Mouse (Mus musculus) embryonic facial prominence, embryonic 13.5 days (tissue): ENCODE results near the gene Gm5108. TPM values are rescaled to one million over a fixed set of nuclear protein-coding genes. Genes with fewer than 3 reads are reported as not detected.

Experiments used
- ATAC-seq: fragments of 200-750 bp; cut with Nextera tagmentation; 2 replicates; pipeline ENCODE4 v1.8.0; 2017; ENCODE audit warnings: low read depth; ENCODE audit not compliant: insufficient number of reproducible peaks, insufficient read depth, low FRiP score, low TSS enrichment
- H3K27ac ChIP-seq: fragments of 300-500 bp; sonication (generic); 2 replicates; pipeline ENCODE4 v1.5.1; 2015; ENCODE audit warnings: moderate library complexity, mild to moderate bottlenecking, inconsistent platforms
- H3K27me3 ChIP-seq: fragments of 300-500 bp; sonication (generic); 2 replicates; pipeline ENCODE4 v1.6.1; 2015; ENCODE audit warnings: mild to moderate bottlenecking, inconsistent platforms
- H3K36me3 ChIP-seq: fragments of 300-500 bp; sonication (generic); 2 replicates; pipeline ENCODE4 v1.6.1; 2015; ENCODE audit warnings: mild to moderate bottlenecking, inconsistent platforms
- H3K4me1 ChIP-seq: fragments of 300-500 bp; sonication (generic); 2 replicates; pipeline ENCODE4 v1.6.1; 2015; ENCODE audit warnings: inconsistent platforms
- H3K4me2 ChIP-seq: fragments of 300-500 bp; sonication (generic); 2 replicates; pipeline ENCODE4 v1.6.1; 2015; ENCODE audit warnings: moderate library complexity, mild to moderate bottlenecking, inconsistent platforms
- H3K4me3 ChIP-seq: fragments of 300-500 bp; sonication (generic); 2 replicates; pipeline ENCODE4 v1.5.1; 2015; ENCODE audit warnings: mild to moderate bottlenecking, inconsistent platforms
- H3K9ac ChIP-seq: fragments of 300-500 bp; sonication (generic); 2 replicates; pipeline ENCODE4 v1.6.1; 2015; ENCODE audit warnings: mild to moderate bottlenecking, inconsistent platforms
- H3K9me3 ChIP-seq: fragments of 300-500 bp; sonication (generic); 2 replicates; pipeline ENCODE4 v1.6.1; 2016; ENCODE audit warnings: inconsistent platforms
- WGBS: fragments of 180-500 bp; shearing (Covaris S2); methylation state at CpG from one replicate; pipeline ENCODE4 v1.1.7; 2015; ENCODE audit warnings: mixed read lengths; 5-methylcytosine and 5-hydroxymethylcytosine counted together
- polyA plus RNA-seq: library from polyadenylated mRNA; unstranded; fragments of >200 nt; fragmentation: Nextera tagmentation; extraction: Ambion mirVana; gene quantifications from 2 replicates; pipeline ENCODE4 v1.2.1, GENCODE M21; 2015

Gm5108 gene
- not detected in 2 replicates for polyA plus RNA-seq

- ATAC-seq, result no peak
Measured at GRCm38 (mm10) chr5:67941369-67941768, at the start of gene Gm5108. Gm5108 (plus strand) TSS chr5:67941669.

DNA sequence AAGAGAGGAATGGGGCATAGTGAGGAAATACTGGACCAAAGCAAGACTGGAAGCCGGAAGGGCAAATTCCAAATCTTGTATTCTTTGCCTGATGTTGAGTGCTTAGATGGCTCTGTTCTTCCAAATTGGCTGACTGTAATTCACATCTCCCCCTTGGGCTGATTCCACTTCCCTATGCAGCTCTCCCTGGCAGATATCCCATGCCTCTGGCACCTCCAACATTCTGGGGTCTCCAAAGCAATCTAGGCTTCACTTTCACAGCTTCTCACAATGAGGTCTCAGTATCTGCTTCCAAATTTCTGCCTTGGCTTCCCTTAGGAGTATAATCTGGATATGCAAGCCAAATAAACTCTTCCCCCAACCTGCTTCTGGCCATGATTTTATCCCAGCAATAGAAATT, 42.5 kb upstream of the Gm5108 start:
- Histone ChIP-seq H3K4me1 (no peaks in the 10 kb centered on the region), H3K36me3 (no peaks in the 10 kb centered on the region), H3K9me3 (no peaks in the 10 kb centered on the region), H3K27me3 (no peaks in the 10 kb centered on the region), H3K27ac (no peak overlapping the region), H3K4me2 (no peak overlapping the region), H3K4me3 (no peak overlapping the region), H3K9ac (no peak overlapping the region)
- ATAC-seq, result no peak
- WGBS, result 88% methylated on average over 1 of the region's 1 CpGs

More at GRCm38 (mm10) chr5:67941369-67941768, at the start of gene Gm5108:
- no peaks in the 10 kb centered on the region for H3K9me3 ChIP-seq
- WGBS, result 84% methylated on average over 2 of the region's 2 CpGs
- no peaks in the 10 kb centered on the region for H3K4me1 ChIP-seq
- H3K4me3 ChIP-seq, result no peak within 1 kb of the TSS
- no peak within 1 kb of the TSS for H3K27ac ChIP-seq
- H3K36me3 ChIP-seq, result no peaks in the 10 kb centered on the region
- H3K27me3 ChIP-seq, result no peaks in the 10 kb centered on the region
- H3K4me2 ChIP-seq, result no peak within 1 kb of the TSS
- no peak within 1 kb of the TSS for H3K9ac ChIP-seq

- Histone ChIP-seq H3K4me2 (no peak overlapping the region), H3K9ac (no peak overlapping the region), H3K36me3 (no peaks in the 10 kb centered on the region), H3K9me3 (no peaks in the 10 kb centered on the region), H3K27me3 (no peaks in the 10 kb centered on the region), H3K4me1 (no peaks in the 10 kb centered on the region), H3K4me3 (no peak overlapping the region), H3K27ac (no peak overlapping the region)
- 56% methylated on average over 2 of the region's 2 CpGs for WGBS
- ATAC-seq, result no peak
Measured at GRCm38 (mm10) chr5:67904555-67904954, 36.9 kb upstream of the Gm5108 start.

- H3K4me3 ChIP-seq, result no peak overlapping the region
- no peak for ATAC-seq
- H3K4me1 ChIP-seq, result no peaks in the 10 kb centered on the region
- no peak overlapping the region for H3K4me2 ChIP-seq
- H3K36me3 ChIP-seq, result no peaks in the 10 kb centered on the region
- H3K27ac ChIP-seq, result no peak overlapping the region
- no peaks in the 10 kb centered on the region for H3K27me3 ChIP-seq
- no peak overlapping the region for H3K9ac ChIP-seq
- H3K9me3 ChIP-seq, result no peaks in the 10 kb centered on the region
- WGBS, result 51% methylated on average over 4 of the region's 4 CpGs
Measured at GRCm38 (mm10) chr5:67930584-67930983, 10.9 kb upstream of the Gm5108 start.

DNA sequence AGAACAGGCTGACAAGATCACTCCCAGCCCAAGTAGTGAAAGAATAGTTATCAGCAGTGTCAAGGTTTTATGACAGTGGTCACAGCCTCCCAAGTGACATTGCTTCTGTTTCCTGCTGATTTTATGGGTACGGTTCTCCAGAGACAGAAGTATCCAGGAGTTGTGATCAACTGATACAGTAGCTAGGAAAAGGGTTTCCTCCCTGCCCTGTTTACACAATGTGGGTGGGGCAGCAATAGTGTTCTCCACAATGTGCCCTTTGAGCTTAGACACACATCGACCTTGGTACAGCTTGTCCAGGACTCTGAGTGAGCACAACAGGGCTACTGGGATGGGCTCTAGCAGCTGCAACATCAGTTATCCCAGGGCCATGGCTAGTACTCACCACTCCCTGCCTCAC, 9.8 kb upstream of the Gm5108 start:
- 81% methylated on average over 2 of the region's 2 CpGs for WGBS
- no peak overlapping the region for H3K9ac ChIP-seq
- no peaks in the 10 kb centered on the region for H3K4me1 ChIP-seq
- no peaks in the 10 kb centered on the region for H3K36me3 ChIP-seq
- no peak overlapping the region for H3K4me2 ChIP-seq
- H3K9me3 ChIP-seq, result no peaks in the 10 kb centered on the region
- no peak overlapping the region for H3K4me3 ChIP-seq
- no peak for ATAC-seq
- no peaks in the 10 kb centered on the region for H3K27me3 ChIP-seq
- H3K27ac ChIP-seq, result no peak overlapping the region

DNA sequence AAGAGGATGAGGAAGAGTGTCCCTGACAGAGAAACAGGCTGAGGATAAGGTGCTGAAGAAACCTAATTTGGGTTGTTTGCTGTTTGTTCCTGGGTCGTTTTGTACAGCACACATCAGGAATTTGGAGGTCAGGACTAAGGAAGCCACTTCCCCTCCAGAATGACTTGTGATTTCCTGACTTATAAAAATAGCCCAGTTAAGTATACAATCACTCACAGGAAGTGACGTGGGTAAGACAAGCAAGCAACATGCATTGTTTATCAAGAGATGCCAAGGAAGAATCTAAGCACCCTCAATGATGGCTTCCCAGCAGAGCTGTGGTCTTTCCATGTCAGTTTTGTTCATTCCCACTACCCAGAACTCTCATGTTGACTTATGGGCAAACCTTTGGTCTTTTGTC, 1.7 kb downstream of the Gm5108 start:
- Histone ChIP-seq H3K4me1 (no peaks in the 10 kb centered on the region), H3K27me3 (no peaks in the 10 kb centered on the region), H3K9me3 (no peaks in the 10 kb centered on the region), H3K4me3 (no peak overlapping the region), H3K27ac (no peak overlapping the region), H3K4me2 (no peak overlapping the region), H3K9ac (no peak overlapping the region), H3K36me3 (no peaks in the 10 kb centered on the region)
- WGBS, result 46% methylated on average over 2 of the region's 2 CpGs
- ATAC-seq, result no peak

- Histone ChIP-seq H3K9me3 (no peaks in the 10 kb centered on the region), H3K4me2 (no peak overlapping the region), H3K9ac (no peak overlapping the region), H3K27me3 (no peaks in the 10 kb centered on the region), H3K27ac (no peak overlapping the region), H3K36me3 (no peaks in the 10 kb centered on the region), H3K4me1 (no peaks in the 10 kb centered on the region), H3K4me3 (no peak overlapping the region)
- no peak for ATAC-seq
- 85% methylated on average over 1 of the region's 1 CpGs for WGBS
Measured at GRCm38 (mm10) chr5:67944074-67944785, 2.8 kb downstream of the Gm5108 start.

GRCm38 (mm10) chr5:67946321-67946720, 4.9 kb downstream of the Gm5108 start, which contains the start of gene Gm21905:
Gm21905 (minus strand) TSS chr5:67946421.
- Histone ChIP-seq H3K27ac (no peak within 1 kb of the TSS), H3K9me3 (no peaks in the 10 kb centered on the region), H3K4me1 (no peaks in the 10 kb centered on the region), H3K9ac (no peak within 1 kb of the TSS), H3K36me3 (no peaks in the 10 kb centered on the region), H3K4me2 (no peak within 1 kb of the TSS), H3K27me3 (no peaks in the 10 kb centered on the region), H3K4me3 (no peak within 1 kb of the TSS)
- 78% methylated on average over 5 of the region's 5 CpGs for WGBS
- ATAC-seq, result no peak

DNA sequence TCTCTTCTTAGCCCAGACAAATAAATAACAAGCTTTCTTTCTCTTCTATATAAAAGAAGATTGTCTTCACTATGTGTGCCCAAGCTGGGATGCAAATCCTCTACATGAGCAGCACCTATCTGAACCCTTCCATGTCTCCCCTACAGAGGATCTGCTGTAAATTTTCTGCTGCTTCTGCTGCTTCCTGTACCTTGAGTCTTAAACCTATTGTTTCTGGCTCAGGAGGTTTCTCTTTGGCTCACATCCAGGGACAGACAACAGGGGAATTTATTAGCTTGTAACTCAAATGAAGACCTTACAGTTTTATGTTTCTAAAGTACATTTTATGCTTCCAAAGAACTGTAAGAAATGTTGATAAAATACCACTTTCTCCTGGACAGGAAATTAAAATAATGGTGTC, 5.5 kb downstream of the Gm5108 start:
- H3K9me3 ChIP-seq, result no peaks in the 10 kb centered on the region
- H3K4me2 ChIP-seq, result no peak overlapping the region
- no peak overlapping the region for H3K4me3 ChIP-seq

DNA sequence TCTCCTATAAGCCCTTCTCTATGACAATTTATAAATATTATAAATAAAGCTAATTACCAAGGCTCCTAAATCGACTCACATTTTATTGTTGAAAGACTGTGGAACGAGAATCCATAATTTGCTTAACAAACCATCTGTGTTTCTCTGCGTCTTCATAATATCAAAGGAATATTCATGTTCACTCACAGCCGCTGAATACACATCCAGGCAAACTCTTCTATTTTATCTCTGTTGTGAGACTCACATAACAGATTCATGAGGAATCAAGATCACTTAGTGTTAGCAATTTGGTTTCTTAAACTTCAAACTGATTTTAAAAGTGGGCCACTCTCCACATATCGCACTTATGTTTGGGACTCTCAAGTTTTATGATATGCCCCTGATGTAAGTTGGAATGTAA, 6.6 kb downstream of the Gm5108 start:
- Histone ChIP-seq H3K27me3 (no peaks in the 10 kb centered on the region), H3K36me3 (no peaks in the 10 kb centered on the region)

More for the DNA sequence above, 5.5 kb downstream of the Gm5108 start:
- H3K27me3 ChIP-seq, result no peaks in the 10 kb centered on the region
- no peaks in the 10 kb centered on the region for H3K4me1 ChIP-seq
- no peak for ATAC-seq
- H3K9ac ChIP-seq, result no peak overlapping the region
- H3K27ac ChIP-seq, result no peak overlapping the region
- H3K36me3 ChIP-seq, result no peaks in the 10 kb centered on the region

DNA sequence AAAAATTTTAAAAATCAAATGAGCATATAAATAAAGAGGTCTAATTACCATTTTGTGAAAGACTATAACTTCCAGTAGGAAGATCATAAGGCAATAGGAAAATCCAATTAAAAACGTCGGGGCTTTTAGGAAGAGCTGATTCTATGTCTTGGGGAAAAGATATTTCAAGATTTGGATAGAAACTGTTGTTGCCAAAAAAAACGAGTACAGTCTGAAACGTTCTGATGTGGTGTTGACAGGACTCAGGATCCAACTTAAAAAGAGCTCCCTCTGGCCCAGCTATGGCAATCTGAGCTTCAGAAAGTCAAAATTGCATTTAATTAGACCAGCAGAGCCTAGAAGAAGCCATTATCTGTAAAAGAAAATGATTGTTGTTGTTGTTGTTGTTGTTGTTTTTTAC, 12.6 kb downstream of the Gm5108 start:
- ATAC-seq, result no peak
- H3K27me3 ChIP-seq, result no peaks in the 10 kb centered on the region

More for the DNA sequence above, 6.6 kb downstream of the Gm5108 start:
- no peaks in the 10 kb centered on the region for H3K4me1 ChIP-seq
- no peak overlapping the region for H3K27ac ChIP-seq
- no peak overlapping the region for H3K4me2 ChIP-seq
- H3K9me3 ChIP-seq, result no peaks in the 10 kb centered on the region
- no peak for ATAC-seq
- 88% methylated on average over 5 of the region's 5 CpGs for WGBS
- H3K9ac ChIP-seq, result no peak overlapping the region
- H3K4me3 ChIP-seq, result no peak overlapping the region

GRCm38 (mm10) chr5:67955486-67955885, 14.0 kb downstream of the Gm5108 start:
- ATAC-seq, result no peak
- Histone ChIP-seq H3K27ac (no peak overlapping the region), H3K9me3 (no peaks in the 10 kb centered on the region), H3K4me1 (no peaks in the 10 kb centered on the region), H3K9ac (no peak overlapping the region), H3K4me3 (no peak overlapping the region), H3K4me2 (no peak overlapping the region), H3K27me3 (no peaks in the 10 kb centered on the region), H3K36me3 (no peaks in the 10 kb centered on the region)
- 84% methylated on average over 7 of the region's 7 CpGs for WGBS

More for the DNA sequence above, 12.6 kb downstream of the Gm5108 start:
- Histone ChIP-seq H3K4me3 (no peak overlapping the region), H3K36me3 (no peaks in the 10 kb centered on the region), H3K9me3 (no peaks in the 10 kb centered on the region), H3K27ac (no peak overlapping the region), H3K9ac (no peak overlapping the region), H3K4me1 (no peaks in the 10 kb centered on the region), H3K4me2 (no peak overlapping the region)
- 63% methylated on average over 4 of the region's 4 CpGs for WGBS
